Mouse (Mus musculus): ENCODE measurements around the gene Lmtk3. TPM values are rescaled to one million over a fixed set of nuclear protein-coding genes. Genes with fewer than 3 reads are reported as not detected.

The Lmtk3 gene
- total and polyA plus RNA-seq, 3 experiments: 0.19 to 0.34 (median 0.30) TPM

GRCm38 (mm10) chr7:45805941-45806340 is 22.4 kb downstream of the Lmtk3 start:
- H3K36me3 ChIP-seq (replicated peaks in 1 of 2; ENCODE audit: control insufficient read depth in 1 of 2, insufficient read depth in 1 of 2, low read length in 1 of 2): peaks cover 40 to 52% of the 10 kb centered on the region in 2 experiments
- H3K4me3 ChIP-seq (replicated peaks in 1 of 3; ENCODE audit: low read depth in 2 of 3, low read length in 2 of 3, poor library complexity in 1 of 3): no peak overlapping the region
- no peak for TF ChIP-seq RCOR1 (conservative IDR thresholded peaks at IDR 0.05; ENCODE audit: low read depth, low read length)
- TF ChIP-seq MEF2A (IDR thresholded peaks at IDR 0.05; ENCODE audit: borderline replicate concordance, low read depth, low read length): no peak
- TF ChIP-seq CTCF (conservative IDR thresholded peaks at IDR 0.05 in 1 of 2, IDR thresholded peaks at IDR 0.05 in 1 of 2; ENCODE audit: low read depth in 2 of 2, low read length in 2 of 2): no peak
- TF ChIP-seq UBTF (IDR thresholded peaks at IDR 0.05; ENCODE audit: low read depth, low read length): no peak
- TF ChIP-seq USF1 (IDR thresholded peaks at IDR 0.05; ENCODE audit: low read depth, low read length): no peak
- TF ChIP-seq MAFK (IDR thresholded peaks at IDR 0.05; ENCODE audit: insufficient replicate concordance, low read length): no peak
- TF ChIP-seq ZMIZ1 (IDR thresholded peaks at IDR 0.05; ENCODE audit: low read depth, low read length): no peak
- H3K9me3 ChIP-seq (replicated peaks; ENCODE audit: low read length): no peaks in the 10 kb centered on the region
- no peaks in the 10 kb centered on the region for H3K27me3 ChIP-seq (replicated peaks)
- H3K79me2 ChIP-seq (replicated peaks; ENCODE audit: control insufficient read depth, extremely low read depth, insufficient read depth, poor library complexity, severe bottlenecking): no peaks in the 10 kb centered on the region
- no peak overlapping the region for H3K9ac ChIP-seq (ENCODE audit: insufficient read depth, low read depth)
- dilution Hi-C loops (cut with MboI; ENCODE audit: extremely low pct_ligation_motif_present, extremely low pct_unique_long_range_greater_than_20kb, low sequenced_read_pairs) (no loop called here), in situ Hi-C loops (cut with MboI; ENCODE audit: low pct_ligation_motif_present, low pct_unique_long_range_greater_than_20kb, low sequenced_read_pairs) (no loop called here)
- no peak overlapping the region for H3K4me2 ChIP-seq (ENCODE audit: insufficient read depth, low read depth, poor library complexity, severe bottlenecking)
- H3K4me1 ChIP-seq (ENCODE audit: control insufficient read depth in 1 of 2, insufficient read depth in 2 of 2): peaks cover 0 to 3% of the 10 kb centered on the region in 2 experiments; a peak in 2 of 4 replicates
- no peak for DNase-seq (ENCODE audit: extremely low read depth)
- no peak overlapping the region for H3K27ac ChIP-seq (ENCODE audit: insufficient read depth, low read depth)

GRCm38 (mm10) chr7:45808471-45808870 is 24.9 kb downstream of the Lmtk3 start:
- in situ Hi-C loops (cut with MboI; ENCODE audit: low pct_ligation_motif_present, low pct_unique_long_range_greater_than_20kb, low sequenced_read_pairs): no loop called here

More at GRCm38 (mm10) chr7:45808471-45808870, 24.9 kb downstream of the Lmtk3 start:
- H3K27ac ChIP-seq (ENCODE audit: insufficient read depth, low read depth): no peak overlapping the region
- no peak overlapping the region for H3K4me2 ChIP-seq (ENCODE audit: insufficient read depth, low read depth, poor library complexity, severe bottlenecking)
- H3K4me3 ChIP-seq (replicated peaks in 1 of 3; ENCODE audit: low read depth in 2 of 3, low read length in 2 of 3, poor library complexity in 1 of 3): no peak overlapping the region
- H3K27me3 ChIP-seq (replicated peaks): no peaks in the 10 kb centered on the region
- no peak for TF ChIP-seq MAFK (IDR thresholded peaks at IDR 0.05; ENCODE audit: insufficient replicate concordance, low read length)
- TF ChIP-seq TBP (conservative IDR thresholded peaks at IDR 0.05; ENCODE audit: low read depth, low read length): no peak
- no peak for TF ChIP-seq RCOR1 (conservative IDR thresholded peaks at IDR 0.05; ENCODE audit: low read depth, low read length)
- TF ChIP-seq IRF4 (IDR thresholded peaks at IDR 0.05; ENCODE audit: low read depth, low read length): no peak
- no peak for TF ChIP-seq CHD2 (IDR thresholded peaks at IDR 0.05; ENCODE audit: low read length)
- no peak for TF ChIP-seq SIN3A (IDR thresholded peaks at IDR 0.05; ENCODE audit: low read length)
- TF ChIP-seq RAD21 (IDR thresholded peaks at IDR 0.05; ENCODE audit: low read depth, low read length): no peak
- TF ChIP-seq USF2 (conservative IDR thresholded peaks at IDR 0.05; ENCODE audit: low read depth, low read length): no peak
- TF ChIP-seq HCFC1 (IDR thresholded peaks at IDR 0.05; ENCODE audit: low read depth, low read length): no peak
- no peak for TF ChIP-seq TCF12 (IDR thresholded peaks at IDR 0.05; ENCODE audit: low read depth, low read length)
- TF ChIP-seq CTCF (conservative IDR thresholded peaks at IDR 0.05 in 1 of 2, IDR thresholded peaks at IDR 0.05 in 1 of 2; ENCODE audit: low read depth in 2 of 2, low read length in 2 of 2): no peak
- no peak for TF ChIP-seq GABPA (IDR thresholded peaks at IDR 0.05; ENCODE audit: insufficient replicate concordance, low read depth, low read length)
- H3K9me3 ChIP-seq (replicated peaks; ENCODE audit: low read length): no peaks in the 10 kb centered on the region
- H3K9ac ChIP-seq (ENCODE audit: insufficient read depth, low read depth): no peak overlapping the region
- dilution Hi-C loops (cut with MboI; ENCODE audit: extremely low pct_ligation_motif_present, extremely low pct_unique_long_range_greater_than_20kb, low sequenced_read_pairs): no loop called here
- DNase-seq (ENCODE audit: extremely low read depth): no peak
- H3K79me2 ChIP-seq (replicated peaks; ENCODE audit: control insufficient read depth, extremely low read depth, insufficient read depth, poor library complexity, severe bottlenecking): peaks cover 11% of the 10 kb centered on the region
- peaks cover 59 to 72% of the 10 kb centered on the region in 2 experiments for H3K36me3 ChIP-seq (replicated peaks in 1 of 2; ENCODE audit: control insufficient read depth in 1 of 2, insufficient read depth in 1 of 2, low read length in 1 of 2)
- H3K4me1 ChIP-seq (ENCODE audit: control insufficient read depth in 1 of 2, insufficient read depth in 2 of 2): peaks cover 3 to 16% of the 10 kb centered on the region in 2 experiments; a peak in 3 of 4 replicates
